Mouse (Mus musculus) hindlimb bud, embryonic 11.5 days (tissue): ENCODE measurements around the gene Sox15.
"Not testable (repeated sequence)": the region's sequence is repeated elsewhere in the genome, so short reads cannot be mapped to it uniquely, and the experiment has no call there.

Experiments used
- DNase-seq: peaks from one replicate; pipeline ENCODE4 v3.0.0-alpha.2; 2012; ENCODE audit warnings: low read depth, low spot score; ENCODE audit errors: extremely low spot score

Gene Sox15

GRCm38 (mm10) chr11:69655264-69656064 is at the start of gene Sox15:
TSS of gene Sox15 (plus strand) at chr11:69655314.
- peak; percentile 72 for DNase-seq

- DNase-seq, result no peak
Measured at GRCm38 (mm10) chr11:69605726-69606490, 49.2 kb upstream of the Sox15 start, which contains the start of gene Atp1b2. TSS of gene Atp1b2 (minus strand) at chr11:69605942.

- DNase-seq, result no peak
Measured at GRCm38 (mm10) chr11:69606491-69606795, 48.7 kb upstream of the Sox15 start.

GRCm38 (mm10) chr11:69606832-69607231 is 48.3 kb upstream of the Sox15 start:
- no peak for DNase-seq

- no peak for DNase-seq
Measured at GRCm38 (mm10) chr11:69608525-69608924, 46.6 kb upstream of the Sox15 start.

GRCm38 (mm10) chr11:69609416-69609815 is 45.7 kb upstream of the Sox15 start:
- no peak for DNase-seq

- no peak for DNase-seq
Measured at GRCm38 (mm10) chr11:69610899-69611298, 44.2 kb upstream of the Sox15 start.

GRCm38 (mm10) chr11:69613553-69614256 is 41.4 kb upstream of the Sox15 start:
- no peak for DNase-seq

- not testable (repeated sequence) for DNase-seq
Measured at GRCm38 (mm10) chr11:69614257-69614588, 40.9 kb upstream of the Sox15 start.

GRCm38 (mm10) chr11:69616781-69617180 is 38.3 kb upstream of the Sox15 start:
- no peak for DNase-seq

- no peak for DNase-seq
Measured at GRCm38 (mm10) chr11:69617805-69618204, 37.3 kb upstream of the Sox15 start, which contains the start of gene Shbg. TSS of gene Shbg (minus strand) at chr11:69617905.

- no peak for DNase-seq
Measured at GRCm38 (mm10) chr11:69620394-69621081, 34.6 kb upstream of the Sox15 start.

GRCm38 (mm10) chr11:69621571-69622268 is 33.4 kb upstream of the Sox15 start, which contains the start of gene Sat2:
TSS of gene Sat2 (plus strand) at chr11:69622024.
- no peak for DNase-seq

- DNase-seq, result no peak
Measured at GRCm38 (mm10) chr11:69622406-69622805, 32.7 kb upstream of the Sox15 start.

GRCm38 (mm10) chr11:69623006-69623405 is 32.1 kb upstream of the Sox15 start:
- DNase-seq, result no peak

GRCm38 (mm10) chr11:69624339-69624738 is 30.8 kb upstream of the Sox15 start:
- DNase-seq, result not testable (repeated sequence)

- peak; percentile 88 for DNase-seq
Measured at GRCm38 (mm10) chr11:69628286-69628685, 26.8 kb upstream of the Sox15 start.

GRCm38 (mm10) chr11:69629802-69630201 is 25.3 kb upstream of the Sox15 start:
- DNase-seq, result no peak

- peak; percentile 100 for DNase-seq
Measured at GRCm38 (mm10) chr11:69632284-69633089, 22.6 kb upstream of the Sox15 start, which contains the start of gene Fxr2. TSS of gene Fxr2 (plus strand) at chr11:69632990.
